Mouse (Mus musculus) urinary bladder, postnatal 4 days (tissue): ENCODE results near the gene Zfp384.
"Not testable (repeated sequence)": the region's sequence is repeated elsewhere in the genome, so short reads cannot be mapped to it uniquely, and the experiment has no call there.

ENCODE experiments used
- DNase-seq, 2 experiments: peaks; one replicate each; pipeline ENCODE4 v3.0.0; 2021 to 2022; ENCODE audit warnings: low spot score in 2 of 2

The Zfp384 gene

GRCm38 (mm10) chr6:125017682-125018081, 8.7 kb downstream of the Zfp384 start:
- no peak for DNase-seq

DNA sequence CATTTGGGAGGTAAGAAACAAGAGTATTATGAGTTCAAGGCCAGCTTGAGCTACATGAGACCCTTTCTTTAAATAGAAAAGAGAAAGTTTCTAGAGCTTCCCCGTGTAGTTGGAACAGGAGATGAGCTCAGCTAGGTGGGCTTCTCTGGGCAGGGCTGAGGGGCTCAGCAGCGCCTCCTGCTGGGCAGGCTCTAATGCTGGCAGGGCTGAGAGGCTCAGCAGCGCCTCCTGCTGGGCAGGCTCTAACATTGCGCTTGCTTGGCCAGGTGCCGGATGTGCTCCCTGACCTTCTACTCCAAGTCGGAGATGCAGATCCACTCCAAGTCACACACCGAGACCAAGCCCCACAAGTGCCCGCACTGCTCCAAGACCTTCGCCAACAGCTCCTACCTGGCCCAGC, 21.6 kb downstream of the Zfp384 start:
- DNase-seq: peak in 1 of 2 experiments; percentile 41

- no peak for DNase-seq
Measured at GRCm38 (mm10) chr6:125031604-125032003, 22.7 kb downstream of the Zfp384 start.

DNA sequence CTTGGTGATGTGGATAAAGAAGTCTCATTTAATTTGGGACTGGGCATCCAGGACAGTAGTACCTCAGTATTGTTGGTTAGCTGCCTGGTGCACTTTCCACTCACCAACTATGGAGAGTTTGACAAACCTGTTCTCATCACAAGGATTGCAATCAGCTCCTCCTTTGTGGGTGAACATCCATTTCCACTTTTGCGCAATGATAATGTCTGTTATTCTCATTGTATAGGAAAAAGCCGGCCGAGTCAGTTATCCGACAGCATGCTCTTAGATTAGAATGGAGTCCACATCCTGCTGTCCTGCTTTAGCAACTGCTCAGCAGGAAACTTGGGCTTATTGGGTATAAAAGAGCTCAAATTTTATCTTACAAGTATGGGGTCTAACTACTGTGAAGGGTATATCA, 29.7 kb downstream of the Zfp384 start:
- DNase-seq: no peak

DNA sequence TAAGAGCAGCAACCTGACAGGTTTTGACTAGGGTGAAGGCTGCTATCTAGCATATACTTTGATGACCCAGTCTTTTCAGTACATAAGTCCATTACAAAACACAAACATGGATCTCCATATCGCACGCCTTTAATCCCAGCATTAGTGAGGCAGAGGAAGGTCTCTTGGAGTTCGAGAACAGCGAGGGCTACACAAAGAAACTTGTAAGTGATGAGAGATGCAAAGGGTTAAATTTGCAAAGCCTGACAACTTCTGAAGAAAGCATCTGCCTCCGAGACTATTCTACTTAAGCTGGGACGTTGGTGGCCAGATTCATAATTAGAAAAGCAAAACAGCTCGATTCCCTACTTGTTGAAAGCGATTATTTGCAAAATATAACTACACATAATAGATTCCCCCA, 30.2 kb downstream of the Zfp384 start:
- no peak for DNase-seq

GRCm38 (mm10) chr6:125039533-125040153, 30.7 kb downstream of the Zfp384 start, which contains the start of gene Ing4:
Gene Ing4 (plus strand): TSS chr6:125039760.
- peak; percentile 84 to 89 for DNase-seq

- DNase-seq: no peak
Measured at GRCm38 (mm10) chr6:125040221-125040620, 31.3 kb downstream of the Zfp384 start.

- DNase-seq: no peak
Measured at GRCm38 (mm10) chr6:125041047-125041446, 32.1 kb downstream of the Zfp384 start.

DNA sequence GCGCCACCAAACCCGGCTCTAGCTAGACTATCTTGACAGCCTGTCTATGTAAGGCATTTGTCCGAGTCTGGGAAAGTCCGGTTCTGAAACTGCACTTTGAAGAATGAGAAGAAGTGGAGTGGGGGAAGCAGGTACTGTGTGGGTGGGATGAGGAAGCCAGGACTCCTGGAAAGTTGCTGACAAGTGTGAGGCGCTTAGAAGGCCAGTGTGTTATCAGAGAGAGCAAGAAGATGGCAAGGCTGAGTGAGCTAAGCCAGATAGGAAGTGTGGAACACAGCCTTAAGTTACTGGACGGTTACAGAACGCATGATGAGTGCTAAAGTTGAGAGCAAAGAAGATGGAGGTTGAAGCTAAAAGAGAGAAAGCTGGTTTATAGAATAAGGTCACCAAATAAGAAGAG, 33.1 kb downstream of the Zfp384 start:
- DNase-seq: no peak

DNA sequence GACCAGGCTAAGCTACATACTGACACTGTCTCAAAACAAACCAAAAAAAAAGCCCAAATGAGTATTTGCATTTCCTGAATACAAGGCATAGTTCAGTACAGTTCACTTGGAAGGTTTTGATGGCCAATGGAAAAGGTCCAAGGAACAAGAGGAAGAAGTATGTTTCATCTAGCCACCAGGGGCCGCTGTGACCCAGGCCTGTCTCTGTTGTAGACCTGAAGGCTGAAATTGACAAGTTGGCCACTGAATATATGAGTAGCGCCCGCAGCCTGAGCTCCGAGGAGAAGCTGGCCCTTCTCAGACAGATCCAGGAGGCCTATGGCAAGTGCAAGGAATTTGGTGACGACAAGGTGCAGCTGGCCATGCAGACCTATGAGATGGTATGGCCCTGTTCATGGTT, 37.7 kb downstream of the Zfp384 start:
- DNase-seq: peak; percentile 67 to 82

DNA sequence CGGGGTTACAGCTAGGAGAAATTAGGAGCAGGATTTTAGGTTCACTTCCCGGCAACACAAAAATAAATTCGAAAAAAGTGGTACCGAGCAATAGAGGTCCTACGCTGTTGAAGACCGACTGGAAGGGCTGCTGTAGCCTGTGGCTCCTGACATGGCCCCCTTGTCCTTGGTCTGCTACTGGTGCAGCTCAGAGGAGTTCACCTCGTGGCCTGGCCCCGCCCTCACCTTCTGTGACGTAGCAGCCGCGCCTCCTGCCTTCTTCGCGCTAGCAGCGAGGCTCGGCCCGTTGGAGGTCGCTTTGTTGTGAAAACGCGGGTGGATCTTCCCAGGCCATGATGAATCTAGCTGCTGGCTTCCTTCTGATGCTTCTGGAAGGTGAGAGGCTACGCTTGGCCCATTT, 40.7 kb downstream of the Zfp384 start, which contains the start of gene Acrbp:
Gene Acrbp, plus strand, starts transcription at position 12 of the 400 bp plus-strand sequence.
- DNase-seq: no peak

- DNase-seq: no peak
Measured at GRCm38 (mm10) chr6:125051237-125051636, 42.3 kb downstream of the Zfp384 start.

DNA sequence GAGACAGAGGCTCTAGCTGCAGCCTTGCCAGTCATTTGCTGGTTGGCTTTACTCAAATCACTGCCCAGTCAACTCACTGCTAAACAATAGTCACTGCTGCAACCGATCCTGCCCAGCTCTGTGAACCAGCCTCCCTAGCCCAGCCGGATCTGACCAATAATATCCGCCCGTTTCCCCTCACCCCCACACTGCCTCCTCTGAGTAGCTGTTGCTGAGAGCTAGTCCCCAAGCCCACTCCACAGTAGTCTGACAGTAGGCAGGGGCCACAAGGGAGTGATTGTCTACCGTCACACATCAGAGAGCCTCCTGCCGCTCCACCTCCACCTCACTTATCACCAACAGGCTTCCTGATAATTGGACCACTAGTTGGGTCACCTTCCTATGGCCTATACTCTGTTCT, 52.5 kb downstream of the Zfp384 start:
- DNase-seq: no peak

GRCm38 (mm10) chr6:125062511-125062910, 53.6 kb downstream of the Zfp384 start:
- no peak for DNase-seq

- no peak for DNase-seq
Measured at GRCm38 (mm10) chr6:125063906-125064305, 55.0 kb downstream of the Zfp384 start.

- DNase-seq: not testable (repeated sequence)
Measured at GRCm38 (mm10) chr6:125065223-125065622, 56.3 kb downstream of the Zfp384 start.

DNA sequence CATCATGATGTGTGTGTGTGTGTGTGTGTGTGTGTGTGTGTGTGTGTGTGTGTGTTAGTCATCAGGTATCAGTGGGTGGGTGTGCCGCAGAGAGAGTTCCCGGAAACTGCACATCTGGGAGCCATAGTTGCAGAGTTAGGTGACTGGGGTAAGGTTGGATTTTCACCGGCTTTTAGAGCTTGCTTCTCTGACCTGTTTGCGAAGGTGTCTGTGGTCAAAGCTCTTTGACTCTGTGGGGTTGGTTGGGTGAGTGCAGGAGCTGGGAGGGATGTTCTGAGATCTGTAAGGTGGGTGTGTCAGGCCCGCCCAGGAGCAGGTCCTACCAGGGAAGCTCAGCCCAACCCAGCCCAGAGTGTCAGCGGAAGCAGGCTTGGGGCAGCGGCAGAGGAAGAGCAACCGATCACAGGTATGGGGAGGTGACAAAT, 58.6 kb downstream of the Zfp384 start, which contains the start of gene Lpar5:
Gene Lpar5, plus strand, starts transcription at position 350 of the 425 bp plus-strand sequence.
- no peak for DNase-seq

GRCm38 (mm10) chr6:125071170-125071895, 62.4 kb downstream of the Zfp384 start:
- no peak for DNase-seq

DNA sequence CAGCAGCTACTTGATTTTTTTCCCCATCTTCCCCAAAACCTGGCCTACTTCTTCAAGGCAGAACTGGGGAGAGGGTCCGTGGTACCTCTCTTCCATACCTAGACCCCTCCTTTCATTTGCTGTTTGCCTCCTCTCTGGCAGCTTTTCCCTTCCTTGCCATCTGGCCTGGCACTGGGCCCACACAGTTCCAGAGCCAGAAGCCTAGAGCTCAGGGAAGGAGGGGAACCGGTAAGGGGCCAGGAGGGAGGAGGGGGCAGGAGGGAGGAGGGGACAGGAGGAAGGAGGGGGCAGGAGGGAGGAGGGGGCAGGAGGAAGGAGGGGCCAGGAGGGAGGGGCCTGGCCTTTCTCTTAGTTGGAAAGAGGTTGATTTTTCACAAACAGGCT, 62.9 kb downstream of the Zfp384 start:
- DNase-seq: no peak

DNA sequence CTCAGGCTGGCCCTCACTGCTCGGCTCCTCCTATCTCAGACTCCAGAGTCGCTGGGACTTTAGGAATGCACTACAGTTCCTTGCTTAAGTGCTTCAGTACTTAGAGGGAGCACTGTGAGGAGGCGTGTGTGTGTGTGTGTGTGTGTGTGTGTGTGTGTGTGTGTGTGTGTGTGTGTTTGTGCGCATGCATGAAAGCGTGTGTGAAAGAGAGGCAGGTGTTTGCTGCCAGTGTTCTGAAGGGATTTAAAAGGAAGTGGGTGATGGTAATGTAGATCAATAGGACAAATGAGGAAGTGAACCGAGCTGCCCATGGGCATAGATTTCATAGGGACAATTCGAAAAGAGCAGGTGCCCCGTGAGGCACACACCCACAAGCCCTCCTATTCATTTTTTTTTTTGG, 64.9 kb downstream of the Zfp384 start:
- no peak for DNase-seq

DNA sequence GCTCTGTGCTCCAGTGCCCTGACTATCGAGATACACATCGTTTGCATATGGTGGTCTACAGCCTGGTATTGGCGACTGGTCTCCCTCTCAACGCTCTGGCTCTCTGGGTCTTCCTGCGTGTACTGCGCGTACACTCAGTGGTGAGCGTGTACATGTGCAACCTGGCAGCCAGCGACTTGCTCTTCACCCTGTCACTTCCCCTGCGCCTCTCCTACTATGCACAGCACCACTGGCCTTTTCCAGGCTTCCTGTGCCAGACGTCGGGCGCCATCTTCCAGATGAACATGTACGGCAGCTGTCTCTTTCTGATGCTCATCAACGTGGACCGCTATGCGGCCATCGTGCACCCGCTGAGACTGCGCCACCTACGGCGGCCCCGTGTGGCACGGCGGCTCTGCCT, 72.4 kb downstream of the Zfp384 start:
- DNase-seq: no peak

DNA sequence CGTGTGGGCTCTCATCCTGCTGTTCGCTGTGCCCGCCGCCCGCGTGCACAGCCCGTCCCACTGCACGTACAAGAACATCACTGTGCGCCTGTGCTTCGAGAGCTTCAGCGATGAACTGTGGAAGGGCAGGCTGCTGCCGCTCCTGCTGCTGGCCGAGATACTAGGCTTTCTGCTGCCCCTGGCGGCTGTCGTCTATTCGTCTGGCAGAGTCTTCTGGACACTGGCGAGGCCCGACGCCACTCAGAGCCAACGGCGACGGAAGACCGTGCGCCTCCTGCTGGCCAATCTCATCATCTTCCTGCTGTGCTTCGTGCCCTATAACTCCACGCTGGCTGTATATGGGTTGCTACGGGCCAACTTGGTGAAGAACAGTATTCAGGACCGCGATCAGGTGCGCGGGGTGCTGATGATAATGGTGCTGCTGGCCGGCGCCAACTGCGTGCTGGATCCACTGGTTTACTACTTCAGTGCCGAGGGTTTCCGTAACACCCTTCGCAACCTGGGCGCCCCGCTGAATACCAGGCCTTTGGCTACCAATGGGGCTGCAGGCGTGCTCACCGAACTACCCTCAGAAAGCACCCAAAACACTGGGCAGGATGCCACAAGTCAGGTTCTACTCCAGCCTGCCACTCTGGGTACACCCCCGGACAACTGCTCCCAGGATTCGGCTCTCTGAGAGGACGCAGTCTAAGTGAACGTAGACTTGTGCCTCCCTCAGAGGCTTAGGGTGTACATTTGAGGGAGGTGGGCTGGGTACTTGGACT, 73.0 kb downstream of the Zfp384 start:
- DNase-seq: peak; percentile 87 to 92
